Mouse (Mus musculus) telencephalon, adult 2 months (tissue): ENCODE measurements around the gene Emilin2.
A peak's percentile ranks its signal among the peaks of the same experiment; 100 is the strongest.
"Not testable (repeated sequence)": the region's sequence is repeated elsewhere in the genome, so short reads cannot be mapped to it uniquely, and the experiment has no call there.

Experiments used
- DNase-seq: peaks from one replicate; pipeline ENCODE4 v3.0.0-alpha.2; 2011; ENCODE audit warnings: low read depth, low spot score

Emilin2 gene

DNA sequence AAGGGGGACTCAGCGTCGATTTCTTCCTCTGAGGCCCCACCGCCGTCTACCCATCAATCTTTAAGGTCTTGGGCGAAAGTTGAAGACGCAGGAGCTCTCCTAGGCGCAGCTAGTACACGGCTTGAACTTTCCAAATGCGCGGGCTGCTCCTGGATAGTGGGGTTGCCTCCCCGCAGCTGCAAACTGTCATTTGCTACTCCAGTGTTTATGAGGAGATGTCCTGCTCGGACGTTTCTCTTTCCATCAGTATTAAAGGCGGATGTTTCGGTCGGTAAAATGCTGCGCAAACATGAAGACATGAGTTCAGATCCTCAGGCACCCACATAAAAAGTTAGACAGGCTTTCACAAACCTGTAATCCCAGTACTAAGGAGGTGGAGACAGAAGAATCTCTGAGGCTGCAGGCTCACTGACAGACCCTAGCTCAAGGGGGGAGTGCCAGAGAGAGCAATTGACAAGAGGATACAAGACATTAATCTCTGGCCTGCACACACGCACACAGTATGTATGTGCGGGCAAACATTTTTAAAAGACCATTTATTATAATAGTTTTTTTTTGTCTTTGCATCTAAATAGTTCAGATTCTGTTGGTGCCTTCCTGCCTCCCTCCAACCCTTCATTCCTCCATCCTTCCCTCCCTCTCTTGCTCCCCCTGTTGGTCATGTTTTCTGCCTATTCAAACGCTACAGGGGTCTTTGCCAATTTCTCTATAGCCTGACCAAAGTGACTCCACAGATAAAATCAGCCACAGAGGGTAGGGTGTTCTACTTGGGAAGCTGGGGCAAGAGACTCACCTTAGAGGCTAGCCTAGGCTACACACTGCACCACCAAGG, at the start of gene Emilin2:
TSS of gene Emilin2 (minus strand) at position 639 of the 832 bp plus-strand sequence.
- no peak for DNase-seq

DNA sequence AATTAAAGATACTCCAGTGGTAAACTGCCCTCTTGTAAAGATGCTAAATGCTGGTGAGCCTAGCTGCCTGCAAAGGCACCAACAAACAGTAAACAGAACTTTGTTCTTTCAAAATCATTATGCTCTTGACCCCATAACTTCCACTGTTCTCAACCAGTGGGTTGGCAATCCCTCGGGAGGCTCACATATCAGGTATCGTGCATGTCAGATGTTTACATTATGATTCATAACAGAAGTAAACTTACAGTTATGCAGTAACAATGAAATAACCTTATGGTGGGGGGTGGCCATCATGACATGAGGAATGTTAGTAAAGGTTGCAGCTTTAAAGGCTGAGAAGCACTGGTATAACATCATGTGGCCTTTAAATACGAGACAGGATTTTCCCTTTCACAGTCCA, 43.7 kb upstream of the Emilin2 start:
- no peak for DNase-seq

DNA sequence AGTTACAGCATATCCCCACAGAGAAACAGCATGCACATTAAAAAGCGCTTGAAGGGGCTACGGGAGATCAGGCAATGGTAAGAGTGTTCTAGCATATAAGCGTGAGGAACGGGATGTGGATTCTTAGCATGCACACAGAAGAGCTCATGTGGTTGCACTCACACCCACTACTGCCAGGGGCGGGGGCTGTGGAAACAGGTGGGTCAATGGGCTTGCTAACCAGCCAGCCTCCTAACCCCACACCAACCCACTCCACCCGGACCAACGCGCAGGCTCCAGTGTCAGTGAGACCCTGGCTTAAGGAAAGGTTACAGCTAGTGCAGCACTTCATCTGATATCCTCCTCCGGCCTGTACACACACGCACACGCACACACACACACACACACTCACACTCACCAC, 42.4 kb upstream of the Emilin2 start:
- DNase-seq, result no peak

DNA sequence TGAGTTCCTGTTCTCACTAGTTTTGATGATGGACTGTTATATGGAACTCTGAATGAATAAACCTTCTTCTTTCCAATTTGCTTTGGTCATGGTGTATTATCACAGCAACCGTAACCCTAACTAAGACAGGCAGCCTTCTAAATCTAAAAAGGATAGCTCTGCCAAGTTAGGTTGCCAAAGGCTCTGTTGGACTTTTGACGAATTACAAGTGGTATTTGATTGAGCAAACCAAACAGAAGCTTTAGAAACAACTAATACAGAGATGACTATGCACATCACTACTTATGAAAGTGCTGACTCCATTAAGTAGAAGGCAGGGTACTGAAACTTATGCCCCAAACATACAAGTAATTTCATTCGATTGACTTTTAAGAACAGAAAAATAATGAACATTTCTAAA, 36.4 kb upstream of the Emilin2 start:
- DNase-seq, result no peak

DNA sequence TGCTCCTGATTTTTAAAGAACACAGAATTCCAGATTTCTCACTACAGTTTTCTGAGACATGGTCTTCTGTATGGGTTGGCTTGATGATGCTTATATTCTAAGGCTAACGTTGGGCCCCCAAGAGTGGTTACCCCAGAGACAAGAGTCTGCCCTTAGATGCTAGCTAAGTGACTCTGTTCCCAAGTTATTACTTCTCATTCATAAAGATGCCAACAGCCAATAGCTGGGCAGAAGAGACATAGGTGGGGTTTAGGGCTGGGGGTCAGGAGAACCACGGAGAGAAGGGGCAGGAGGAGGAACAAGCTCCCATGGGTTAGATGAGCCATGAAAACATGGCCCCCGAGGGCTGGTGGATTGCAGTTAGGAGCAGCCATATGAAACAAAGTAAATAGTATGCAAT, 30.2 kb upstream of the Emilin2 start:
- DNase-seq, result no peak

DNA sequence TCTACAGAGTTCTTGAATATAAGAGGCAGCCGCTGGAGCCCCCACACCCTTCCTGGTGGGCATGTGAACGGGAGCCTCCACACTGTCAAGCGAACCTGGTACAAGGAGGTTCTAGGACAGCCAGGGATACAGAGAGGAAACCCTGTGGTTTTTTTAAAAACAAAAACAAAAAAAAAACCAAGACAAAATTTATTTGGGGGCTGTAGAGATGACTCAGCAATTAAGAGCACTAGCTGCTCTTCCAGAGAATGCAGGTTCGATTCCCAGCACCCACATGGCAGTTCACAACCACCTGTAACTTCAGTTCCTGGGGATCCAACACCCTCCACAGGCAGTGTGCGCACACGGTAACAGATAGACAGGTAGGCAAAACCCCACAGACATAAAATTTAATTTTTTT, 26.8 kb upstream of the Emilin2 start:
- no peak for DNase-seq

DNA sequence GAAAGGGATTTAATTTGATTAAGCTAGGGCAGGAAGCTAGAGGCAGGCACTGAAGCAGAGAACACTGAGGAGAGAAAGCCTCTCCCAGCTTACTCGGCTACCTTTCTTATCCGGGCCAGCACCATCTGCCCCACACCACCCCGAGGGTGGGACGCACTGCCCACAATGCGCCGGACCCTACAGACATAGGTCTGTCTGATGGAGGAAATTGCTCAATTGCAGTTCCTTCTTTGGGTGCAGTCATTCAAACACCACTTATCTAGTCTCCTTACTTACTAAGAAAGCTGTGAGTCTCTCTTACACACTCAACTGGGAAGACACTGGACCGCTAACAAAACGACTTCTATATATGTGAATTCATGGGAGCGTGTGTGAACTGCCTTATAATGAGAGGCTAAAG, 25.8 kb upstream of the Emilin2 start:
- no peak for DNase-seq

DNA sequence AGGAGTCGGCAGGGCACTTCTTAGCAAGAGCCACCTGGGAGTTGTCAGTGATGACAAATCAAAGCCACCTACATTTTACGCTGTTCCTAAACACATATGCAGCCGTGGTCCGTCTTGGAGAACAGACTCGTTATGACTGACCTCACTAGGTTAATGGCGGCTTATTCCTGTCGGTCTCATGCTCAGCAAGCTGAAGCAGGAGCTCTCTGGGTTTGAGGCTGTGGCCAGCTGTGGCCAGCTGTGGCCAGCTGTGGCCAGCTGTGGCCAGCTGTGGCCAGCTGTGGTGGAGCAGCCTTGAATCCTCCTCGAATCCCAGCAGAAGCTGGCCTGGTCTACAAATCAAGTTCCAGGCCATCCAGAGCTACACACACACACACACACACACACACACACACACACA, 24.6 kb upstream of the Emilin2 start:
- no peak for DNase-seq

DNA sequence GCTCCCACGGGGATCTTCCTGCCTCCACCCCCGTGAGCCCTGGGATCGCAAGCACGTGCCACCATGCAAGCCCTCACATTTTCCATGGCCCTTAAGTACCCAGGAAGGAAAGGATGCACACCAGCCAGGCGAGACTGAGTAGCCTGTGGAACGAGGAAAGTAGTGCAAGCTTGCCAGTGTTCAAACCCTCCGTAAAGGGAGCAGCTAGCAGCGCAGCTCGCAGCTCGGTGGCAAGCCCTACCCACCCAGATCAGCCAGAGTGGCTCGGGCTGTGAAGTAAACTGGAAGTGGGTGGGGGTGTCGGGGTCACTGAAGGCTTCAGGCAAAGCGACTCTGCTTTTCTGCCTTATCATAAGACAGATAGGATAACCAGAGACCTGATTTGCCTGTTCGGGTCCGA, 20.5 kb upstream of the Emilin2 start:
- DNase-seq, result no peak

DNA sequence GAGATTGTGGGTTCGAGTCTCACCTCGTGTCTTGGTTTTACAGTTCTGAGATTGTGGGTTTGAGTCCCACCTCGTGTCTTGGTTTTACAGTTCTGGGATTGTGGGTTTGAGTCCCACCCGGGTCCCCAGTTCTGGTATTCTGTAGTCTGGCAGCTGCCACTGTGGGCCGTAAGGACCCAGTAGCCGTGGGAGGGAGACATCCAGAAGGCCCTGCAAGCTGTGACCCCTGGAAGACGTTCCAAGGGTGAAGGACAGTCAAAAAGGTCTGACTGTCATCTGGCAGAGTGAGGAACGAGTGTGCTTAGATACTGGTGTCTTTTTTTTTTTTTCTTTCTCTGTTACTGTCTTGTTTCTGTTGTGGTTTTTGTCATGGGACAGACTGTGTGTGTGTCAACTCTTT, 9.0 kb upstream of the Emilin2 start:
- not testable (repeated sequence) for DNase-seq

DNA sequence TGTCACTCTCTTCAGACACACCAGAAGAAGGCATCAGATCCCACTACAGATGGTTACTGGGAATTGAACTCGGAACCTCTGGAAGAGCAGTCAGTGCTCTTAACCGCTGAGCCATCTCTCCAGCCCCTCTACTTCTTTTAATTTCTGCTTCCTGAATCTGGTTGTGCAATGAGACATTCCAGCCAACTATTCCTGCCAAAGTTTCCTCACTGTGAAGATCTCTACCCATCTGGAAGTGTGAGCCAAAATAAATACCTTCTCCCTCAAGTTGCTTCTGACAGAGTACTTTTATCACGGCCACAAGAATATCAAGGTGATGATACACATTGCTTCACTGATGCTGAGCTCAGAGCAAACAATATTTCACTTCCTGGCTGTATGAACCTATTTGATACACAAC, 7.6 kb upstream of the Emilin2 start:
- no peak for DNase-seq

DNA sequence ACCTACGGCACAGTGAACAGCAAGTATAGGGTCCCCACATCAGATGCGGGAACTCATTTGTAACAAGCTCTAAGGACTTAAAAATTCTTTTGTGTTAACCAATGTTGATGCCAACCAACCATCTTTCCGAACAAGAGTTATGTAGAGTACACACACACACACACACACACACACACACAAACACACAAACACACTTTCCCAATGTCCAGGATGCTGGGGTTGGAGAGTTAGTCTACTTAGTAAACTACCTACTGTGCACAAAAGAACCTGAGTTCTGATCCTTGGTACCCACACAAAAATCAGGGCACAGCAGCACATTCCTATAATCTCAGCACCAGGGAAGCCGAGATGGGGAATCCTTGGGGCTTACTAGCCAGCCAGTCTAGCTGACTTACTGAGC, 5.8 kb upstream of the Emilin2 start:
- no peak for DNase-seq

DNA sequence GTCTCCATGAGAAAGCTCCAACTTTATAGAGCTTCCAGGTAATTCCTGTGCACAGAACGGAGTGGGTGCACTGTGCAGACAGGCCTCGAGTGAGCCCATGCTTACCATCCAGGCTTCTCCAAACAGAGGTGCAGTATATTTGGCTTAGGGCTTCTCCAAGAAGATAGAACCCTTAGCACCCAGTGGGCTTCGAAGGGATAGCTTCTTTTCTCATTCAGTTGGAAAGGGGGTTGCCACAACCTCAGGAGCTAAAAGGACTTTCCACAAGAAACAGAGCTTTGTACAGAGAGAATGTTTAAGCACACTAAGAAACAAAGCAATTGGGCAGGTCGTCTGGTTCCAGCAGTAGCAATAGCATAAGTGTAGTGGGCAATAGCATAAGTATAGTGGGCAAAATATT, 2.5 kb upstream of the Emilin2 start:
- no peak for DNase-seq

DNA sequence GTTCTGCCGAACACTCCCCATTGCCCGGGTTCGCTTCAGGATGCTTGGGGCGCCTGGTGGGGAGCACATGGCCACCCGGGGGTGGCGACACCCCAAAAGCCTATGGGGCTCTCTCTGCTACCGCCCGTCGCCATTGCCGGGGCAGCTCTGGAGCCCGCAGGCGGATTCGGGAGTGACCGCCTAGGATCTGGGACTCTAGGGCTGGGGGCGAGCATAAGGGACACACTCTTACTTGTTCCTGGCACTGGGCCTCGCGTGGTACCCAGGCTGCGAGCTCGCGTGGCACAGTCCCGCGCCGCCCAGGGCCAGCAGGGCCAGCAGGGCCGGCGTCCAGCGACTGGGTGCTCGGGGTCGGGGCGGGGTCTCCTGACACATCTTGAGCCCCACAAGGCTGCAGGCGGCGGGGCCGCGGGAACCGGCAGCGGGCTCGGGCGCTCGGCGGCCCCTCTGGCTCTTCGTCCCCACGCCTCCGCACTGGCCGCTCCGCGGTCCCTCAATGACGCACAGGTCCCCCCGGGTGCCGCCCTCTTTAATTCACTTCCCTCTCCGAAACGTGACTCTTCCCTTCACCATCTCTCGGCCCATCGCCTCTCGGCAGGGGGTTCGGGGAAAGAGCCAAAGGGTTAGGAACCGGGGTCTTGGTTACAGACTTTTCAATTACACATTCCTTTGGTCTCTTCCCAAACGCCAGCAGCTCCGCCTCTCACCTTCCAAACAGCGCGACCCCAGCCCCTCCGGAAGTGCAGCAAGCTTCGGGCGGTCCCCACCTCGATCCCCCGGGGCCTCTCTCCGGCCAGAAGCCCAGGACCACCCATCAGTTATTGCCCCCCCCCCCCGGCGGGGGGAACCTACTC, 1.1 kb downstream of the Emilin2 start:
- DNase-seq, result no peak

DNA sequence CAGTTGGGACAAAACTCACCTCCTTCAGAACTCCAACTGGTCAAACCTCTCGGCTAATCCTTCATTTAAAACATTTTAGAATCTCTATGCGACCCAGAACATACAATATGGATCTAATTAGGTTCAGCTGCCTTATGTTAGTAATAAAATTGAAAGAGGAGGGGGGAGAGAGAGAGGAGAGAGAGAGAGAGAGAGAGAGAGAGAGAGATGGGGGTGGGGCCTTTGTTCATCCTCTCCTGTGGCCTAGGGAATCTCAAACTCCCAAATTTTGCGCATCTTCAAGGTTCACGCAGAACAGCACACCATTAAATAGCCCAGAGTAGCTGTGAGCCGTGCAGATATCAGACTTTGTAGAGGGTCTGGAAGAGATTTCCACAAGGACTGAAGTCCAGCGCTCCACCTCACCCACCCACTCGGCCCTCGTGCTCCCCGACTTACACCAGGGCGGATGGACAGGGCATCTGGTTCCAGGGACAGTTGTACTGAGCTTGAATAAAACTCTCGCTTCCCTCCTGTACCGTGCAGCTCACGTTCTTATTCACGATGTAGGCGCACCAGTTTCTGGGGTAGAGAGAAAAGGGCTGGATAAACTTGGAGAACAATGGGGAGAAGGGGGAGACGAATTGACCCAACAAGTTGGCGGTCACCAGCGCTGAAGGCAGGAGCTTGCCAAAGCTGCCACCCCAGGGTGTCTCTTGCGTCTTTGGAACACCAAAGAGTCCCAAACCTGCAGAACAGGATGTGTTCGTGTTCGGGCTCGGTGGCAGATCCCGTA, 1.9 kb downstream of the Emilin2 start:
- DNase-seq, result no peak

DNA sequence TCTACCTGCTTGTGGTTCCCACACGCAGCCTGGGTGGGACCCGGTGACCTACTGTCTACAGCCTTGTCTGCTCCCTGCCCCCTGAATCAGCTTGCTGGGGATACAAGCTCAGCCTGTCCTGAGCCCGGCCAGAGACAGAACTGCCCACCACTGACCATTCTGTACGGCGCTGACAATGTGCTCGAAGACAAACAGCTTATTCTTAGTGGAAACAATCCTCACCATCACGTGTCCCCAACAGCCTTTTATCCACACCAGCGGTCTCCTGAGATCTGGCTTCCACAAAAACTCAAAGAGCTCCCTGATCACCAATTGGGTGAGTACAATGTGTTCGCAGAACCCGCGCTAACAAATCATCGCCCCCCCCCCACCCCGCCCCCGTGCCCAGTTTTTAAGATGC, 2.6 kb downstream of the Emilin2 start:
- DNase-seq, result peak; percentile 33

DNA sequence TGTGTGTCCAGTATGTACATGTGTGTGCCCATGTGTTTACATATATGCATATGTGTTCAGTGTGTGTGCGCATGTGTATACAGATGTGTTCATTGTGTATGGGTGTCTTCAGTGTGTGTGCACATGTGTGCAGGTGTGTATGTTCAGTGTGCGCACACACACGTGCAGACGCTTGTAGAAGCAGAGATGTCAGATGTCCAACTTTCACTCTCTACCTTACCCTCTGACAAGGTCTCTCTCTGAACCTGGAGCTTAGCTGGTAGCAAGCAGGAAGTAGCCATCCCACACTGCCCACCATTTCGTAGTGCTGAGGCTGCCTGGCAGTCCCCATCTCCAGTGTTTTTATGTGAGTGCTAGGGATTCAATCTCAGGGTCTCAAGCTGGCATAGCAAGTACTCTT, 3.5 kb downstream of the Emilin2 start:
- no peak for DNase-seq

DNA sequence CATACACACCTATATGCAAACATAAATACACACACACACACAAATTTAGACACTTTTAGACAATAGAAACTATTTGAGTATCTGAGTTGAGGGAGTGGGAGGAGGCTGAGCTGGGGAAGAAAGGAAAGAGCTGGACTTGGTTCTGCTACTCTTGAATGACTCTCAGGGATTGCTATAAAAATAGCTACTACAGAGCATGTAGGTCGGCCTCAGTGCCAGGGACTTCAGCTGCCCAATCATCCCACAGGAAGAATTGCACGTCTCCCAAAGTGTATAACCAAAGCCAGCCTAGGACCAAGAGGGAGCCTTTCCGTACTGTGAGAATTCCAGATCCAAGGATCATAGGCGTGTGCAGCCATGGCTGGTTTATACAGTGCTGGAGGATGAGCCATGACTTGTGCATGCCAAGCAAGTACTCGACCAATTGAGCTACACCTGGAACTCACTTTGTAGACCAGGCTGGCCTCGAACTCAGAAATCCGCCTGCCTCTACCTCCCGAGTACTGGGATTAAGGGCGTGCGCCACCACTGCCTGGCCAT, 4.5 kb downstream of the Emilin2 start:
- no peak for DNase-seq

DNA sequence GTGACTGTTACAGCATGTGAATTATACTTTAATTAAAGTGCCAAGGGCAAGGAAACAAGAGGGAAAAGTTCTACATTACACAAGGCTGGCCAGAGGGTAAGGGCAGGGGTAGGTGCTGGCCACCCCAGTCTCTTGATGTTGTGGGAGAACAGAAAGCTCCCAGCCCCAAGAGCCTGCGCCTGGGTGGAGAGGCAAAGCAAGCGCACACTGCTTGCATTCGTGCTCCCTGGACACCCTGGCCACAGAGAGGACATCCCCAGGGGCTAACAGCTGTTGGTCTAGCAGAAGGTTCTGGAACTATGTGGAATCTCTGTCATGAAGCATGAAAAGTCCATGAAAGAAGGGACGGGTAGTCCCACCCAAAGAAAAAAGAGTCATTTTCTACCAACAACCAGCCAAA, 5.1 kb downstream of the Emilin2 start:
- DNase-seq, result no peak

DNA sequence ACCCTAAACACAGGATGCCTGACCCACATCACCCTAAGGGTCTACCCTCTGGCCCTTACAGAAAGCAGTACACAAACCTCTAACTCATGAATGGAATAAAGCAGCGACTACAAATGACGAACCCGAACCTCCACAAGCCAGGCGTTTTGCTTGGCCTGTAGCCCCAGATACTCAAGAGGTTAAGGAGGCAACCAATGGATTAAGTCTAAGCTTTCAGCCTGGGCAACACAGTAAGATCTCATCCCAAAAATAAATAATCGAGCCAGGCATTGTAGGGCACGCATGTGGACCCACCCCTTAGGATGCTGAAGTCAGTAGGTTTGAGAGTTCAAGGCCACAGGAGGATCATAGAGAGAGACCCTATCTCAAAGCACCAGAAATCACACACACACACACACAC, 5.7 kb downstream of the Emilin2 start:
- DNase-seq, result no peak

DNA sequence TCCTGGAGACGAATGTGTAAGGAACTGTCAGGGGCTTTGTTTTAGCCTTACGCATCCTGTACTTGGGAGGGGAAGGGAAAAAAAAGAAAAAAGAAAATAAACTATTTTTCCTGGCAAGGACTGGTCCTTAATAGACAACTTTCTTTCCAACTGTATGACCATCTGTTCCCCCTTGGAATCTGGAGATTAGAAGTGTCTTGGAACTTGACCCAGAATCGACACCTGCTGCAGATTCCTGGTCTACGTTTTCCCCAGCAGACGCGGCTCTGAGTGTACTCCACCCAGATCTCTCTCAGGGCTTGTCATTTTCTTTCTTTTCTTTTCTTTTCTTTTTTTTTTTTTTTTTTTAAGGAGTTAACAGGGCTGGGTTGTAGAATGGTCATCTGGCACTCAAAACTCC, 8.3 kb downstream of the Emilin2 start:
- DNase-seq, result no peak

DNA sequence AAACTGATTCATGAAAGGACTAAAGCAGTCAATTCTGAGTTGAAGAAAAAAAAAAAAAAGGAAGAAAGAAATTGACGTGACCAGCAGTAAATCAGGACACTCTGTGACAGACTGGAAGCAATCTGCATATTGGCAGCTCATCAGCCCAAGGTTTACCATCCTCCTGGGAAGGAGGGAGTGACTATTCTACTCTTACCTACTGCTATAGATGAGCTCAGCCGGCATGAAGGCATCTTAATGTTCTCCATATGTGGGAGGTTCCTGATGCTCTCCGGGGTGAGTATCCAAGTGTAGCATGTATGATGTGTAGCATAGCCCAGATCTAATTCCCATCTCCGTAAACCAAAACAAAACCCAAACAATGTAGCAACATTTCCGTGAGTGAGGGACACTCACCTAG, 10.4 kb downstream of the Emilin2 start:
- DNase-seq, result no peak
